Mouse (Mus musculus): Measurements from ENCODE around the gene Dnajc11. TPM values are rescaled to one million over a fixed set of nuclear protein-coding genes. Genes with fewer than 3 reads are reported as not detected.

Gene Dnajc11
- total RNA-seq, 2 experiments from 2014 or later, result 78.1 to 88.9 TPM

DNA sequence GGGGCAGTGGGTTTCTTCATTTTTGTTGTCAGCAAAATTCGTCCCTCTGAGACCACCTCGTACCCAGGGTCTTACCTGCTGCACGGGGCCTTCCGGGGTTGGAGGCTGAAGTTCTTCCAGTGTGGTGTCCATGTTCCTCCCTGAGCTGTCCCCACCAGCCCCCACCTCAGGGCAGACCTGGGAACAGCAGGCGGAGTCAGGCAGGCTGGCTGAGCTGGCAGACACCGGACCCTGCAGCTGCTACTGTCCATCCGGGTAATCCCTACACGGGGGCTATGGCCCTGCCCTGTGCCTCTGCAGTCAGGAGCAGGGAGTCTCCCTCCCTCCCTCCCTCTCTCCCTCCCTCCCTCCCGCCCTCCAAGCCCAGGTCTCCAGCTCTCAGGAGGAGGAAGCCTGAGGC is 50.1 kb downstream of the Dnajc11 start:
- no peak for DNase-seq (ENCODE audit: low spot score in 2 of 2)

- DNase-seq (ENCODE audit: low spot score in 2 of 2), result no peak
Observed at GRCm38 (mm10) chr4:151985886-151986285, 52.4 kb downstream of the Dnajc11 start.

DNA sequence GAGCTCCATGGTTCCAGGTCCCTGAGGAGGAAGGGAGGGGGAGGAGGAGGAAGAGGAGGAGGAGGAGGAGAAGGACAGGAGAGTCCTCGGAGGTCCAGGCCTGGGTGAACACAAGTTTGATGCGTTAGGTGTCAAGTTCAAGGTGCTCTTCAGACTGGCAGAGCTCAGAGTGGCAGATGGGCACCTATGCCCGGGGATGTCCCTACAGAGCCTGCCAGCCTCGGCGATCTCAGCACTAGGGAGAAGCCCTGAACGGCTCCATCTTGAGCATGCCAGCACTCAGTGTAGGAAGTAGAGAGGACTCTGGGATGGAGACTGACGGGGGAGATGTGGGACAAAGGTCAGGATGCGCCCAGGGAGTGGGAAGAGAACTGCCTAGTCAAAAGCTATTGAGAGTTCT is 53.2 kb downstream of the Dnajc11 start:
- no peak for DNase-seq (ENCODE audit: low spot score in 2 of 2)

DNA sequence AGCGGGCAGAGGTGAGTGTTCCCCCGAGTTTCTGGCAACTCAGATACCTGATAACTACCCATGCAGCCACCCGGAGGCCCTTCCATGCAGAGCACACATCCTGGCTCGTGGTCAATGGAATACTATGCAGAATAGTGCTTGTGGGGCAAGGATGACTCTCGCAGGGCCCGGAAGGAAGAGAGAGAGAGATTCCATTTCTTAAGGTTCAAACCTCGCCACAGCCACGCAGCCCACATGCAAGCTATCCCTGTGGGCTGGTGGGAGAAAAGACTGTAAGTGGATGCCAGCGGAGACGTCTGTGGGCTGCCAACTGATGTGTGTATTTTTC is 54.5 kb downstream of the Dnajc11 start:
- DNase-seq (ENCODE audit: low spot score in 2 of 2), result no peak

DNA sequence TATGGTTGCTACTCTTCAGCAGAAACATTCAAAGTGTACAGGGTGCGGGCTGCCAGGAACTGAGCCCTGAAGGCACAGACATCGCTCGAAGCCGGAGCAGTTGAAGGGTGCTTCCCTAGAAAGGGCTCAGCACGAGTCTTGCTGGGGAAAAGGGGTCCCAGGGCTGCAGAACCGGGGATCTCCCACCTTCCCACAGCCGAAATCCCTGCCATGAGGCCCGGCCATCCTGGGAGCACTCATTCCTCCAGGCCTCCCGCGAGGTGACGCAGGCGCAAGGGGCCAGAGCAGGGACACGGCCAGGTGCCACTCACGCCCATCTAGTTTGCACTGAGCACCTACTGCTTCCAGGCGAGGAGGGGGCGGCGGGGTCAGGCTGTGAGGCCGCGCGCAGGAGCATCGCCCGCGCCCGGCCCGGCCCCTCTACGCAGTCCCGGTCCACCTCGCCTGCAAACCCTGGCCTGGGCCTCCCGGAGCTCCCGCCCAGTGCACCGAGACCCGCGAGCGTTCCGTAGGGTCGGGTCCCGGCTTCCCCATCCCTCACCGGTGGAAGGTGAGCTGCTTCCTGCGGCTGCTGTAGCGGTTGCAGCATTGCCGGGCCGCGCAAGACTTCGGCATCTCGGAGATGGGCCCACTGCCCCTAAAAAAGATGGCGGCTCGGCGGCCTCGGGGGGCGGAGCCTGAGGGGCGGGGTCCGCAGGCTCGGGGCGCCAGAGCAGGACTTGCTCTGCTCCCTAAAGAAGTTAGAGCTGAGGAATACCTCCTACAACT is 55.0 kb downstream of the Dnajc11 start, which contains the start of gene Thap3:
TSS of gene Thap3 (minus strand) at position 656 of the 768 bp plus-strand sequence.
- DNase-seq (ENCODE audit: low spot score in 2 of 2), result peak; percentile 86 to 87

DNA sequence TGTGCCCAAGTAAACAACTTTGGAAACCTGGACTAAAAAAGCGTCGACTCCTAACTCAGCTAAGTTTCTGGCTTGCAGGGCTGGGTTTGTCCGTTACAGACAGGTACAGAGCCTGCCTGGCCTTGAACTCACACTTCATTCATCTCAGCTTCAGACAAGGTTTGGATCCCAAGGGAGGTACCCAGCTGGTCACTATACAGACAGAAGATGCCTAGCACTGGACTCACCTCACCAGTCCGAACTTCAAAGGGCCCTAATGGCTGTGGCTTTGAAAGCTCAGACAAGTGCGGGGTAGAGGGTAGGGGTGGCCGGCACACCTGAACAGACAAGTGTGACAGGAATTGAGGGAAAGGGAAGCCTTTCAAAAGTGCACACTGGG is 55.6 kb downstream of the Dnajc11 start:
- DNase-seq (ENCODE audit: low spot score in 2 of 2), result no peak

- no peak for DNase-seq (ENCODE audit: low spot score in 2 of 2)
Observed at GRCm38 (mm10) chr4:151992091-151992490, 58.6 kb downstream of the Dnajc11 start.

GRCm38 (mm10) chr4:151993035-151993434 is 59.5 kb downstream of the Dnajc11 start:
- no peak for DNase-seq (ENCODE audit: low spot score in 2 of 2)

GRCm38 (mm10) chr4:151994228-151995171 is 61.0 kb downstream of the Dnajc11 start:
- peak; percentile 51 to 52 for DNase-seq (ENCODE audit: low spot score in 2 of 2)

DNA sequence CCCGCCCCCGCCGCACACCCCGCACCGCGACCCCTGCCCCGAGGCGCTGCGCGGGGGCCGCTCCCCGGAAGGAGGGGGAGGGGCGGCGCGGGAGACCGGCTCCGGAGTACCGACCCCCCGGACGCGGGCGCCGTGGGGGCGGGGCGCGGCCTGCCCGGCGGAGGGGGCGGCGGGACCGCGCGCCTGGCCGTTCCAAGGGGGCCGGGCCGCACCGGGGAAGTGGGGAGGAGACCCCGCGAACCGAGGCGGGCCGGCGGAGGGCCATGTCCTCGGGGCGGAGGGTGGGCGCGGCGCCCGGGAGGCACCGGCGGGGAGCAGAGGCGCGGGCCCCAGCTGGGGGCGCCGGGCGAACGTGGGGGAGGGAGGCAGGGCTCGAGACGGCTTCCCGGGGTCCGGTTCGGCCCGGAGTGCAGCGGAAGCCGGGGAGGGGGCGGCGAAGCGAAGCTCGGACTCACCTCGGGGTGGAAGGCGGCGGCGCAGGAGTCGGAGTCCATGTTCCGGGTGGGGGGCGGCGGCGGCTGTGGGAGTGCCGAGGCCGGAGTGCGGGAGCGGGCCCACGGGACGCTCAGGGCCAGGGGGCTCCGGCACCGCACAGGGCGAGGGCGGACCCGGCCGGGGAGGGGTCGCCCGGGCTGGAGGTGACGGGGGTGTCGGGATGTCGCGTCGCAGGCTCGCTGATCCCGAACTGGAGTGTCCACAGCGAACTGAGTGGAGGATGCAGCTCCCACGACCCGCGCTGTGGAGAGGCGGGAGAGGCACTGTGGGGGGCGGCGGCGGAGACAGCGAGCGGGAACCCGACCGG is 62.1 kb downstream of the Dnajc11 start:
- peak; percentile 50 to 63 for DNase-seq (ENCODE audit: low spot score in 2 of 2)

- DNase-seq (ENCODE audit: low spot score in 2 of 2), result peak; percentile 93 to 95
Observed at GRCm38 (mm10) chr4:151996173-151996950, 62.9 kb downstream of the Dnajc11 start, which contains the start of gene Phf13. Gene Phf13 (minus strand): TSS chr4:151996258.

DNA sequence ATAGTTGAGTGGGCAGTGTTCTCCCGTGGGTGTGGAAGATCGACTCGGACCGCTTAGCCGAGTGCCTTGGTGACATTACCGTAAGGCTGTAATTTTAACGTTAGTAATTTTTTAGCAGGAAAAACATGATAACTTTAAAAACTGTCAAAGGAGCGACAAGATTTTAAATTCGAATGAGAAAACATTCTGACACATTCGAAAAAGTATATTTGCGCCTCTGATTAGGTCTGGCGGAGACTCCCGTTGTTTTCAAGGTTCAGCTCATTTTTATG is 63.4 kb downstream of the Dnajc11 start:
- DNase-seq (ENCODE audit: low spot score in 2 of 2), result no peak

DNA sequence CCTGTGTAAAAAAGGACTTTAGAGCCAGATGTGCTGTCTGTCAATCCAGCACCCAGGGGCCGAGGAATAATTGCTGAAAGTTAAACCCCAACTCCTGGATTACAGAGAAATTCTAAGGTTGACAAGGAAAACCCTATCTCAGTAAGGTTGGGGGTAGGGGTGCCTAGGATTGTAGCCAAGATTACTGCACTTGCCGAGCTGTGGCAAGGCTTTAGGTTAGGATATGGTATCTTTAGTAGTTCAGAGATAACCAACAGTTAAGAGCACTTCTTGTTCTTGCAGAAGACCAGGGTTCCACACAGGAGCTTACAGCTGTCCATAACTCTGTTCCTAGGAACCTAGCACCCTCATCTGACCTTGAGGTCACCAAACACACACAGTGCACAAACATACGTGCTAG is 64.2 kb downstream of the Dnajc11 start:
- DNase-seq (ENCODE audit: low spot score in 2 of 2), result no peak

DNA sequence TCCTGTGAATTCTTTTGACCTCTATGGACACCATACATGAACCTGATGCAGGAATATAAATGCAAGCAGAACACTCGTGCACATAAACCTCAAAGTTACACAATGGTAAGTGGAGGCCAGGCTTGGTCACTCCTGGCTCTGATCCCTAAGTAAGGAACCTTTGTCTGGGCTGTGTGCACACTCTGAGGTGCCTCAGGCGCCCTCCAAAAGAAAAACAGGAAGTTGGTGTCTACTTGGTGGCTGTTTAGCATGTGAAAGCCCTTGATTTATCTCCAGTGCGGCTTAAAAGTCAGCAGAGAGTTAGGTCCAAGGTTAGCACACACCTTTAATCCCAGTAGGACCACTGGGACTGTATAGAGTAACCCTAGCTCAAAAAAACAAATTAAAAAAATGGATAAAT is 66.0 kb downstream of the Dnajc11 start:
- DNase-seq (ENCODE audit: low spot score in 2 of 2), result no peak

DNA sequence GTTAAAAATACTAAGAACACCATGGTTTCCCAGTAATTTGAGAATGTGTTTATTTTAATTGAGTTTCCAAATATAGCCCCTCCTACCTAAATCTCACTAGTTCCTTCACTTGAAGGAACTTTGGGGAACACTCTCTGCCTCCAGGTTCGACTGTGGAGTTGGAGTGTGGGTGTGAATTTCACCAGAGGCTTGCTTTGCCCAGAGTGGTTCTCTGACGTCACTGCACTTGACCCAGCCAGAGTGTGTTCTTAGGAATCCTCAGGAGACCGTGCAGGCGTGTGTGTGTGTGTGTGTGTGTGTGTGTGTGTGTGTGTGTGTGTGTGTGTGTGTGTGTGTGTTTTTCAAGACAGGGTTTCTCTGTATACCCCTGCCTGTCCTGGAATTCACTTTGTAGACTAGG is 67.4 kb downstream of the Dnajc11 start:
- DNase-seq (ENCODE audit: low spot score in 2 of 2), result no peak

DNA sequence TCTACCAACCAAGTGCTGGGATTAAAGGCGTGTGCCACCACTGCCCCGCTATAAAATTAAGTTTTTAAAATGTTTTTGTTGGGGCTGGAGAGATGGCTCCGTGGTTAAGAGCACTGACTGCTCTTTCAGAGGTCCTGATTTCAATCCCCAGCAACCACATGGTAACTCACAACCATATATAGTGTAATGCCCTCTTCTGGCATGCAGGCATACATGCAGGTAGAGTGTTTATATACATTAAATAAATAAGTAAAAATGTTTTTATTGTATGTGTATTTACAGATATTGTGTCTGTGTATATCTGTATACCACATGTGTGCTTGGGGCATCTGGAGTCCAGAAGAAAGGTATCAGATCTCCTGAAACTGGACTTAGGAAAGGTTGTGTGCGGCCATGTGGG is 67.8 kb downstream of the Dnajc11 start:
- DNase-seq (ENCODE audit: low spot score in 2 of 2), result no peak

GRCm38 (mm10) chr4:152002063-152002462 is 68.6 kb downstream of the Dnajc11 start:
- DNase-seq (ENCODE audit: low spot score in 2 of 2), result no peak

DNA sequence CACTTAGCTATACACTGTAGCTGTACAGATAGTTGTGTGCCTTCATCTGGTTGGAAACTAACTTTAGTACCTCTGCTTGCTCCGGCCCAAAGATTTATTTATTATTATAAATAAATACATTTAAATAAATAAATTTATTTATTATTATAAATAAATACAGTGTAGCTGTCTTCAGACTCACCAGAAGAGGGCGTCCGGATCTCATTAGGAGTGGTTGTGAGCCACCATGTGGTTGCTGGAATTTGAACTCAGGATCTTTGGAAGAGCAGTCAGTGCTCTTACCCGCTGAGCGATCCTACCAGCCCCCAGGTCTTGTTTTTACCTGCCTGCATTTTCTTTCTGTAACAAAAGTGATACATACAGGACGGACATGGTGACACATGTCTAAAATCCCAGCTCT is 72.6 kb downstream of the Dnajc11 start:
- no peak for DNase-seq (ENCODE audit: low spot score in 2 of 2)

DNA sequence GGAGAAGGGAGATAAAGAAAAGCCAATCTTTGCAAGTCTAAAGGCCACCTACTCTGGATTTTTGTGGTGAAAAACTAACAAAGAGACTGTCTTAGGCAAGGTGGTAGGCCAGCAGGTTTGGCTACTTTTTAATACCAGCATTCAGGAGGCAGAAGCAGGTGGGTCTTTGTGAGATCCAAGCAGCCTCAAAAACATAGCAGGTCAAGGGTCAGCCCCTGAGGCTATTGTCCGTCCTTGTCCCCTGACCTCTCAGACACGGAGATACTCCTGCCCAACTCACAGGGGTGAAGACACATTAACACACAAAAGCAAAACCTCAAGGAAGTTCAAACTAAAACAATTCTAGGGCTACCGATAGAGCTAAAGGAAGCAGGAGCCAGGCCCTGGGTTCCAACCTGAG is 73.3 kb downstream of the Dnajc11 start:
- DNase-seq (ENCODE audit: low spot score in 2 of 2), result no peak

DNA sequence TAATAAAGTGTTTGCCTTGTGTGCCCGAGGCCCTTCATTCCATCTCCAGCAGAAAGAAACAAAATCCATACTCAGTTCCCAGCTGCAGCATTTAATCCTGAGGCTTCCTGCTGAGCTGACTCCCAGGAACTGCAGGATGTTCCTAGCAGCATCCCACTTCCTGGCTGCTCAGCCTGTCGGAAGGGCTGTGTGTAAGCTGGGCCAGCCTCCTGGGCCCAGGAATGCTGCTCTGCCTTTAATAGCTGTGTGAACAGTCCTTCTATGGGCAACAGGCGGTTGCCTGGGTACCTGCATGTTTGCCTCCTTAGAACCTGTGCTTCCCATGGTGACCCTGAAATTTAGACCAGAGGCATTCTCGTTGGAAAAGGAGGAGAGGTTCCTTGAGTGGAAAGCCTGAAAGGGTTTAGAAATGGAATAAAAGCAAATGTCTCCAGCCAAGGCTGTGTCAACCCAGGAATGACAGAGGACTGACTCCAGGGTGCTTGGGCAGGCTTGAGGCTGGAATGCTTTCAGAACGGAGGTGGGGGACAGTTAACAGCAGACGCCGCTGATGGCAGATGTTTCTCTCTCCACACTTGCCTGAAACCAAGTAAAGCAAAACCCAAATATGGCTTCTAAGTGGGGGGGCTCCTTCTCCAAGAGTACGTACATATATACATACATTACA is 74.1 kb downstream of the Dnajc11 start:
- DNase-seq (ENCODE audit: low spot score in 2 of 2), result no peak

All from adrenal gland, adult 18-20 months (tissue).